Mouse (Mus musculus): Measurements from ENCODE around the gene Dpp6. TPM values are rescaled to one million over a fixed set of nuclear protein-coding genes. Genes with fewer than 3 reads are reported as not detected.
A peak's percentile ranks its signal among the peaks of the same experiment; 100 is the strongest.

Dpp6 gene
- polyA plus RNA-seq, 1 experiment from 2014 or later: 10.0 TPM

DNA sequence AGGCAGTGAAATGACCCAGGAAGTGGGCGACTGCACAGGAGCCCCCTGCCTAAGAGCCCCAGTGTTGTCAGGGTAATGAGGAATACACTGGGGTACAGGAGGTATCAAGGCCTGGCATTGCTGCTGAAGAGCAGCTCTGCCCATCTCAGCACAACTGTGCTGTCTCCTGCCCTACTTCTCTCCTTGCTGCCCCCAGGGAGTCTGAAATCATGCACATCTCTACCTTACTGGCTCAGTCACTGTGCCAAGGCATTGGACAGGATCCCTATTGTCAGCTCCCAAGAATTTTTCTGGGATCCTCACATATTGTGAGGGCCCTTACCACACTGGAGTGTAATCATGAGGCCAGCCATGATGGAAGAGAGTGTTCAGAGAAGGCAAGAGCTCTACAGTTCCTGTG is 914.4 kb downstream of the Dpp6 start:
- Histone ChIP-seq H3K4me2 (ENCODE audit: low read depth) (no peak overlapping the region), H3K9me3 (ENCODE audit: control insufficient read depth, low read length) (no peaks in the 10 kb centered on the region), H3K27ac (ENCODE audit: low read depth, low read length) (no peak overlapping the region), H3K4me3 (ENCODE audit: low read depth, low read length) (no peak overlapping the region), H3K9ac (ENCODE audit: low read length) (no peak overlapping the region), H3K27me3 (ENCODE audit: control insufficient read depth, insufficient read depth, low read length) (no peaks in the 10 kb centered on the region), H3K4me1 (ENCODE audit: control insufficient read depth, insufficient read depth, low read length) (no peaks in the 10 kb centered on the region), H3K36me3 (ENCODE audit: control insufficient read depth, insufficient read depth, low read length) (no peaks in the 10 kb centered on the region)
- no peak for DNase-seq (ENCODE audit: low spot score)
- ATAC-seq (ENCODE audit: insufficient read depth, low FRiP score, low TSS enrichment): no peak
- WGBS: 86% methylated on average over 1 of the region's 1 CpGs

DNA sequence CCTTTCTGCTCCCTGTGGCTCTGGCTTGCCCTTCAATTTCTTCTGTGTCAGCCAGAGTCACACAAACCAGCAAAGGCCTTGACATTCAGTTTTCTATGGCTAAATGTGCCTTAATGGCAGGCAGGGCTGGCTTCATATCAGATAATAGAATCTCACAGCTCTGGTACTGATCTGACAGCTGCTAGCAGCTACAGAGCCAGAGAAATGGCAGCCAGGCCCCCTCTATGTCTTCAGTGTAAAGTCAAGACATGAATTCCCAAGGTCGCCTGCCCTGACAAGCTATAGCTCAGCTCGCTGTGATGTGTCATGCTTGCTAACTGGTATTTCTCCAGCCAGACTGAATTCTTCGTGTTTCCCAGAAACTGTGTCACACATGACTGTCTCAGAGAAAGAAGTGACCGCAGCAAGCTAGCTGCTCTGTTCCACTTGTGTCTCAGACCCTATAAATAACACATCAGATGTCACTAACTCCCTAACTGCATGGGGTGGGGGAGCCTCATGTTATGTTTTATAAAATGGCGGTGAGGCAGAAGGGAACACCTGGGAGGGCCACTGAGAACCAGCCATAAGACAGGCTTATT is 915.4 kb downstream of the Dpp6 start:
- Histone ChIP-seq H3K4me2 (ENCODE audit: low read depth) (no peak overlapping the region), H3K27ac (ENCODE audit: low read depth, low read length) (no peak overlapping the region), H3K4me1 (ENCODE audit: control insufficient read depth, insufficient read depth, low read length) (no peaks in the 10 kb centered on the region), H3K27me3 (ENCODE audit: control insufficient read depth, insufficient read depth, low read length) (no peaks in the 10 kb centered on the region), H3K4me3 (ENCODE audit: low read depth, low read length) (no peak overlapping the region), H3K9me3 (ENCODE audit: control insufficient read depth, low read length) (no peaks in the 10 kb centered on the region), H3K36me3 (ENCODE audit: control insufficient read depth, insufficient read depth, low read length) (no peaks in the 10 kb centered on the region), H3K9ac (ENCODE audit: low read length) (no peak overlapping the region)
- DNase-seq (ENCODE audit: low spot score) (no peak), ATAC-seq (ENCODE audit: insufficient read depth, low FRiP score, low TSS enrichment) (no peak)
- WGBS: 80% methylated on average over 5 of the region's 5 CpGs

DNA sequence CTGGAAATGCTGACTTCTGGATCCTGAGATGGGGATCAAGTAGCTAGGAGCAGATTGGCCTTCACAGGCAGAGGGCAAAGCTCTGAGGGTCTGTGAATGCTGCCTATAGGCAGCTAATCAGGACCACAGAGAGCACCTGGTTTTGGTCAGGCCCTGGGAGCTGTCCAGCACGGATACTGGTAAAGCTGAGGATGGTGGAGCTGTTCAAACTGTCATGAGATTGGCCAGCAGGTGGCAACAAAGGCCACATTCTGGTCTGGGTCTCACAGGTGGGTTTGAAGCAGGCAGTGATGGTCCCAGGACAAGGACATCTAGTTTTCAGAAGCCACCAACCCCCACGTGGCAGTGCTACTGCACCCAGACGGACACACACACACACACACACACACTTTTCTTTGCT is 920.2 kb downstream of the Dpp6 start:
- peak; percentile 71 for DNase-seq (ENCODE audit: low spot score)
- no peaks in the 10 kb centered on the region for H3K27me3 ChIP-seq (ENCODE audit: control insufficient read depth, insufficient read depth, low read length)
- no peaks in the 10 kb centered on the region for H3K4me1 ChIP-seq (ENCODE audit: control insufficient read depth, insufficient read depth, low read length)
- no peak overlapping the region for H3K4me3 ChIP-seq (ENCODE audit: low read depth, low read length)
- H3K36me3 ChIP-seq (ENCODE audit: control insufficient read depth, insufficient read depth, low read length): 0 out of 2 replicates have a peak, but pooled peaks cover 3% of the 10 kb centered on the region
- no peak for ATAC-seq (ENCODE audit: insufficient read depth, low FRiP score, low TSS enrichment)
- H3K9me3 ChIP-seq (ENCODE audit: control insufficient read depth, low read length): no peaks in the 10 kb centered on the region
- no peak overlapping the region for H3K4me2 ChIP-seq (ENCODE audit: low read depth)
- 9% methylated on average over 3 of the region's 3 CpGs for WGBS
- H3K27ac ChIP-seq (ENCODE audit: low read depth, low read length): no peak overlapping the region
- no peak overlapping the region for H3K9ac ChIP-seq (ENCODE audit: low read length)

DNA sequence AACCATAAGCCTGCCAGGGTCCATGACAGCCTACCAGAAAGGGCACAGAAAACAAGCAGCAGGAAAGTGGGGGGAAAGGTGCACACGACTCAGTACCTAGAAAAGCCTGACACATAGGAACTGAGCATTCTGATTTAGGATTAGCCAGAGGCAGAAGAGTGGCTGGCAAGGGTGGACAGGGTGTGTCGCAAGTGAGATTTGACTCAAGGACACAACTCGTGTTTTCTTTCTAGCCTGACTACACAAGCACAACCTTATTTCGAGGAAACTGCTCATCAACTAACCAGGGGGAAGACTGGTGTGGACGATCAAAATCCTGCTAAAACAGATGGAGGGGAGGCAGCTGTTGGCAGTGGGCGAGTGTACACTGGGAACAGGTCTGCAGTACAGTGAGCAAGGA is 922.2 kb downstream of the Dpp6 start:
- WGBS: 87% methylated on average over 6 of the region's 6 CpGs
- H3K4me1 ChIP-seq (ENCODE audit: control insufficient read depth, insufficient read depth, low read length): no peaks in the 10 kb centered on the region
- H3K36me3 ChIP-seq (ENCODE audit: control insufficient read depth, insufficient read depth, low read length): peaks cover 6% of the 10 kb centered on the region
- no peak overlapping the region for H3K9ac ChIP-seq (ENCODE audit: low read length)
- H3K27me3 ChIP-seq (ENCODE audit: control insufficient read depth, insufficient read depth, low read length): no peaks in the 10 kb centered on the region
- H3K4me2 ChIP-seq (ENCODE audit: low read depth): no peak overlapping the region
- DNase-seq (ENCODE audit: low spot score) (no peak), ATAC-seq (ENCODE audit: insufficient read depth, low FRiP score, low TSS enrichment) (no peak)
- H3K4me3 ChIP-seq (ENCODE audit: low read depth, low read length): no peak overlapping the region
- H3K27ac ChIP-seq (ENCODE audit: low read depth, low read length): no peak overlapping the region
- H3K9me3 ChIP-seq (ENCODE audit: control insufficient read depth, low read length): no peaks in the 10 kb centered on the region

DNA sequence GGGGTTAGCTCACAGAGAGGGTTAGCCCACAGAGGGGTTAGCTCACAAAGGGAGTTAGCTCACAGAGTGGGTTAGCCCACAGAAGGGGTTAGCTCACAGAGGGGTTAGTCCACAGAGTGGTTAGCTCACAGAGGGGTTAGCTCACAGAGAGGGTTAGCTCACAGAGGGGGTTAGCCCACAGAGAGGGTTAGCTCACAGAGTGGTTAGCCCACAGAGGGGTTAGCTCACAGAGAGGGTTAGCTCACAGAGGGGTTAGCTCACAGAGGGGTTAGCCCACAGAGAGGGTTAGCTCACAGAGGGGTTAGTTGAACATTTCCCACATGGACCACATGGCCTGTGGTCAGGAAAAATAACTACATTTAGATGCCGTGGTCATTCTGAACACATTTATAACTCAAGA is 927.9 kb downstream of the Dpp6 start:
- Histone ChIP-seq H3K4me3 (ENCODE audit: low read depth, low read length) (no peak overlapping the region), H3K9me3 (ENCODE audit: control insufficient read depth, low read length) (no peaks in the 10 kb centered on the region), H3K9ac (ENCODE audit: low read length) (no peak overlapping the region), H3K4me2 (ENCODE audit: low read depth) (no peak overlapping the region), H3K36me3 (ENCODE audit: control insufficient read depth, insufficient read depth, low read length) (peaks cover 14% of the 10 kb centered on the region), H3K27ac (ENCODE audit: low read depth, low read length) (no peak overlapping the region), H3K27me3 (ENCODE audit: control insufficient read depth, insufficient read depth, low read length) (no peaks in the 10 kb centered on the region), H3K4me1 (ENCODE audit: control insufficient read depth, insufficient read depth, low read length) (no peaks in the 10 kb centered on the region)
- WGBS: 87% methylated on average over 1 of the region's 1 CpGs
- ATAC-seq (ENCODE audit: insufficient read depth, low FRiP score, low TSS enrichment) (no peak), DNase-seq (ENCODE audit: low spot score) (no peak)

- Histone ChIP-seq H3K9ac (ENCODE audit: low read length) (no peak overlapping the region), H3K9me3 (ENCODE audit: control insufficient read depth, low read length) (no peaks in the 10 kb centered on the region), H3K27me3 (ENCODE audit: control insufficient read depth, insufficient read depth, low read length) (no peaks in the 10 kb centered on the region), H3K4me3 (ENCODE audit: low read depth, low read length) (no peak overlapping the region), H3K36me3 (ENCODE audit: control insufficient read depth, insufficient read depth, low read length) (peaks cover 17% of the 10 kb centered on the region), H3K4me1 (ENCODE audit: control insufficient read depth, insufficient read depth, low read length) (no peaks in the 10 kb centered on the region), H3K27ac (ENCODE audit: low read depth, low read length) (no peak overlapping the region), H3K4me2 (ENCODE audit: low read depth) (no peak overlapping the region)
- WGBS: 80% methylated on average over 4 of the region's 4 CpGs
- DNase-seq (ENCODE audit: low spot score): no peak
- ATAC-seq (ENCODE audit: insufficient read depth, low FRiP score, low TSS enrichment): no peak
Measured at GRCm38 (mm10) chr5:27765780-27766179, 948.8 kb downstream of the Dpp6 start.

- no peak for ATAC-seq (ENCODE audit: insufficient read depth, low FRiP score, low TSS enrichment)
- Histone ChIP-seq H3K4me1 (ENCODE audit: control insufficient read depth, insufficient read depth, low read length) (no peaks in the 10 kb centered on the region), H3K27ac (ENCODE audit: low read depth, low read length) (peak overlapping the region; percentile 15; the same call in 1 of the 2 replicates), H3K4me3 (ENCODE audit: low read depth, low read length) (no peak overlapping the region), H3K27me3 (ENCODE audit: control insufficient read depth, insufficient read depth, low read length) (no peaks in the 10 kb centered on the region), H3K9me3 (ENCODE audit: control insufficient read depth, low read length) (no peaks in the 10 kb centered on the region), H3K36me3 (ENCODE audit: control insufficient read depth, insufficient read depth, low read length) (peaks cover 25% of the 10 kb centered on the region), H3K4me2 (ENCODE audit: low read depth) (no peak overlapping the region), H3K9ac (ENCODE audit: low read length) (no peak overlapping the region)
- no peak for DNase-seq (ENCODE audit: low spot score)
- WGBS: 77% methylated on average over 5 of the region's 5 CpGs
Measured at GRCm38 (mm10) chr5:27767948-27768347, 950.9 kb downstream of the Dpp6 start.
